Mouse (Mus musculus) frontal cortex, postnatal 10 days (tissue): ENCODE measurements around the gene Slc25a27.

Experiments
- DNase-seq, 2 experiments: peaks; one replicate each; pipeline ENCODE4 v3.0.0; 2022; ENCODE audit warnings: low spot score in 2 of 2, mixed read lengths in 1 of 2

Gene Slc25a27

GRCm38 (mm10) chr17:43666576-43667289, at the start of gene Slc25a27:
Gene Slc25a27 (minus strand): TSS chr17:43667214.
- DNase-seq, result peak; percentile 75 to 81

DNA sequence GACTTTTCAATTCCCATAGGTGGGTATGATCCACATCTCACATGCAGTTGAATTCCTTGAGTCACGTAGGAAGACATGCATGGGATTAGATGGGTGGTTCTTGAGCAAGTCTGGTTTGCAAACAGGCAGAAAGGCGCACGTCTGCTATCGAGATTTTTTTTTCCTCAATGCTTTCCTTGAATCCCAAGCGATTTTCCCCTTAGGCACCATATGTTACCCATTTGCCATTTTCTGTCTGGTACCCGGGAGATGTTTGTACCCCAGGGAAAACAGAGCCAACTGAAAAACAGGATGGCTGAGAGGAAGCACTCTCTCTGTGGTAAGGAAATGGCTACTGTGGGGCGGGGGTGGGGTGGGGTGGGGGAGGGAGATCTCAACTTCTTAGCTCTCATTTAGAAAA, 49.6 kb upstream of the Slc25a27 start:
- DNase-seq, result no peak

DNA sequence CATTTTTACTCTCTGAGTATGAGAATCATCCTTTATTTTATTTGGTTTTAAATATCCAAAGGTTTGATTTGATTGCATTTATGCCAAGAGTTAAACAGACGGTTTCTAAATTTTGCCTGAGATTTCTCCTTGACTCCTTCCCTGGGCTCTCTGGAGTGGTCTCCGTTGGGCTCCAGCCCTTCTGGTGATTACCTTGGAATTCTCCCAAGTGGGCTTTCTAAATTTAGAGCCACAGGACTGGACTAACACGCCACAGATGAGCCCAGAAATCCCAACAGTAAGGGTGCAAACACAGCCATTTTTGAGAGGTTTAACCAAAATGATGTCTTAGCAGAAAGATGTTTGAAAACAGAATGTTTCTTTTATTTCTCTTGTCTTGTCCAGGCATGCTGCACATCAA, 47.2 kb upstream of the Slc25a27 start:
- no peak for DNase-seq

DNA sequence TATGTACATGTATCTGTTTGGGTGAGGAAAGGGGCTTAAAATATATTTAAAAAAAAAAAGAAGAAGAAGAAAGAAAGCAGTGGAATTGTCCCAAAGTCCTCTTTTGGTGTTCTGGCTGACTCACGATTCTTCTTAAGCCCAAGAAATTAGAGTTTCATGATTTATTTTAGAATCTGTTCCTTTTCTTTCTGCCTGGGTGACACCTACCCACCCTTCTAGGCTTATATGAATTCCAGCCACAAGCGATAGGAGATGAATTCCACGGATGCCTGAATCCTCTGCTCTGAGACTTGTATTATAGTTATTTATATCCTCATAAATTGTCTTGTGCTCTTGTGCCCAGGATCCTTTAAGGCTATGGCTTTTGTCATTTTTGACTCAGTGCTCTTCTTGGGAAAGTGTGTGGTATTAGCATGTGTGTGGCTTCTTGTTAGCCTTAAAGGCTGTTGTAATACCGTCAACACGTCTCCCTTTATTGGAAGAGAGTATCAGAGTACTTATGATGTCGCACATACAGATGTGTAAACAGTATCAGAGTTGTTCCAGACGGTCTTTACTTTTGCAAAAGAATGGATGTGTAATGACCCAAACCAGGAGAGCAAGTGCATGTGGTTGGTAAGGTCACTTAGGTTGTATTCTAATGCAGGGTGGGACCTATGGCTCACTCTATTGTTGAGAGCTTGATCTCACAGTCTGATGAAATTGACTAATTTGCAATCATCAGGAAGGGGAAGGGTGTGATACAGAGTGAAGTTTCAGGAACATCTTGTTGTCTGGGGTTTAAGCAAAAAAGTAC, 44.7 kb upstream of the Slc25a27 start:
- DNase-seq, result no peak

GRCm38 (mm10) chr17:43707254-43707653, 40.2 kb upstream of the Slc25a27 start:
- DNase-seq, result no peak

DNA sequence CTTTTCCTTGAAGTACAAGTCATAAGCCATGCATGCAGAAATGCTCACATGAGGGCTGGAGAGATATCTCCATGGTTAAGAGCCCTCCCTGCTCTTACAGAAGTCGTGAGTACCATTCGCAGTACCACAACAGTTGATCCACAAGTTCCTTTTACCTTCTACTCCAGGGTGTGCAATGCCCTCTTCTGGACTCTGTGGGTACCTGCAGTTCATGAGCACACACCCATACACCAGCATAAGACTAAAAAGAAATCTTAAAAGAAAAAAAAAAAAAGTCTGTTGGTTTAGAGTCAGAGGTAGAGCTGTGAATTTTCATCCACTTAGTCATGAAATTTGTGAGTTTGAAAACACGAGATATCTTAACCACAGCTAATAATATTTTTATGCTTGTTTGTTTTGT, 39.7 kb upstream of the Slc25a27 start:
- DNase-seq, result no peak

GRCm38 (mm10) chr17:43704216-43704930, 37.4 kb upstream of the Slc25a27 start:
- no peak for DNase-seq

GRCm38 (mm10) chr17:43701060-43701459, 34.0 kb upstream of the Slc25a27 start:
- peak in 1 of 2 experiments; percentile 41 for DNase-seq

DNA sequence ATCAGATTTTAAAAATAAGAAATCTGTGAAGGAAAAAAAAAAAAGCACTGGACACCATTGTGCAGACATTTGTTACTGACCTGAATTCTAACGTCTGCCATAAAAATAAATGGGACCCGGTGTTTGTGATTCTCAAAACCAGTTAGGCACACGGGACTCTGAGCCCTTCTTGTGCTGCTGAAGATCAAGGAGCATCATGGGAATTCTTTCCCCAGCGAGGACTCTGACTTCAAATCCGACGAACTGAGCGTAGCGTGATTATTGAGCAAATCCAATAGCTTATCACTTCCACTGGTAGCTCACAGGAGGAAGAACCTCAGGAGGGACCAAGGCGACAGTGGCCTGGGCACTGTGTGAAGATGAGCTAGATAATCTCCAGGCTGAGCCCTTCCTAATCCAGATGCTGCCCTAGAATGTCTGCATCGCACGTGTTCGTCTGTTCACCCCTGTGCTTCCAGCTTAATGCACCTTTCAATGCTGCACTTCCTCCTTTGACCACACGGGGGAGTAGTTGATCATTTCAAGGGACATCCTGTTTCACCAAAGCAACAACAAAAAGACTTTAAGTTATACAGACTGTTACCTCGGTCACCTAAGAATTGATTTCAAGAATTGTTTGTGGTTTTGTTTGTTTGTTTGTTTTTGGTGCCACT, 32.1 kb upstream of the Slc25a27 start:
- DNase-seq, result peak; percentile 32 to 72

DNA sequence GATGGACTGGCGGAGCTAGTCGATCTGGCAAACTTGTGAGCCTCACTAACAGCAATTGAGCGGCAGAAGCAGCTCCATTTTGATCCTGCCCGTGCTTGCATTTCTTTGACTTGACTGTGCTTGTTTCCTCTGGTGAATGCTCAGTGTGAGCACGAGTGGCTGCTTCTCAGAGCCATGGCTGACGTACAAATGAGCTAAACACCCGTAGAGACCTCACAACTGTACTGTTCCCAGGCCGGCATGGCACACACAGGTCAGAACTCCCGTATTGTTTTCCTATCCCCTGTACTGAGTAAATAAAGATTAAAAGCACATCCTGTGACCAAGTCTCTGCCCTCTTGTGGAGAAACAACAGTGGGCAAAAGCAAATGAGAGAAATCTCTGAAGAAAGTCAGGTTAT, 22.6 kb upstream of the Slc25a27 start:
- no peak for DNase-seq

- no peak for DNase-seq
Observed at GRCm38 (mm10) chr17:43684638-43685037, 17.6 kb upstream of the Slc25a27 start.

DNA sequence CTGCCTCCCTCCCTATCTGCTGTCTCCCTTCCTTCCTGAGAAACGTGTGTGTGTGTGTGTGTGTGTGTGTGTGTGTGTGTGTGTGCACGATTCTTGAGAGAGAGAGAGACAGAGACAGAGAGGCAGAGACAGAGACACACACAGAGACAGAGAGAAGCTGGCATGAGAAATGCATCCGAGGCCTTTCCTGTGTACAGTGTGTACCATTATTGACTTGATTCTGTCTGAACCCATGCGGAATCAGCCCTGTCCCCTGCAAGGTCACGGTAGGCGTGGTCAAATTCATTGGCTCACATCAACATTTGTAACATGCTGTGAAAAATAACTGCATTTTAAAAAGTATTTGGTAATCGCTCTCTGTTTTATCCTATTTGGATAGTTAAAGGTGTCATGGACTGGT, 17.1 kb upstream of the Slc25a27 start:
- DNase-seq, result no peak

DNA sequence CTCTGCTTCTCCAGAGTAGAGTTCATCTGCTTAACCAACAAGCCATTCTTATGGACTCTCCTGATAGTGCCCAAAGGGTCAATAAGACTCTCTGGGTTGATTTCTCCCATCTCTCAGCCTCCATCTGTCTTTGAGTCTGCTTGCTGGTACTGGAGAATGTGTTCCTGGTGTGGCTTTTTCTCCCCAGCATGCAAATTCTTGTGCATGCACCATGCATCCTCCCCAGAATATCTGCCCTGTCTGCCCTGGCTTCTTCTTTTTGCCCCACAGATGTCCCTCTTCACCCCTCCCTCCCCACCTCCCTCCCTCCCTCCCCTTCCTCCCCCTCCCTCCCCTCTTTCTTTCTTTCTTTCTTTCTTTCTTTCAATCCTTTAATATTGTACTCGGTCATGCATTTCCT, 10.3 kb upstream of the Slc25a27 start:
- DNase-seq, result no peak

GRCm38 (mm10) chr17:43676241-43676640, 9.2 kb upstream of the Slc25a27 start:
- DNase-seq, result no peak

- no peak for DNase-seq
Observed at GRCm38 (mm10) chr17:43675228-43675627, 8.2 kb upstream of the Slc25a27 start.

DNA sequence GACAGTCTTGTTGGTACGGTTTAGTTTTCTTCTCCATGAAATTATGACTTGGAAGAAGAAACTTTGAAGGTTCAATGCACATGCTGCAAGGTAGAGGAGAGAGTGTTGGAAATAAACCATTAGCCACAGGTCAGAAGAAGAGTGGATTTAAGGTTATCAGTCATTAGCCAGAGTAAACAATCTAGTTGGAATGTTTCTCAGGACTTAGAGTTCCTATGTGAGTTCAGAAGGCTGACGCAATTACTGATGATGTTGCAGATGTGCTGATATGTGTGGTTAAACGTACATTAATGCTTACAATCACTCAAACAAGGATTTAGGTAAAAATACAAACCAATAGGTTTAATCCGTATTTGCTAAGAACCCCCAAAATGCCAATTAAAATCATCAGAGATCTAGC, 4.9 kb upstream of the Slc25a27 start:
- DNase-seq, result no peak

DNA sequence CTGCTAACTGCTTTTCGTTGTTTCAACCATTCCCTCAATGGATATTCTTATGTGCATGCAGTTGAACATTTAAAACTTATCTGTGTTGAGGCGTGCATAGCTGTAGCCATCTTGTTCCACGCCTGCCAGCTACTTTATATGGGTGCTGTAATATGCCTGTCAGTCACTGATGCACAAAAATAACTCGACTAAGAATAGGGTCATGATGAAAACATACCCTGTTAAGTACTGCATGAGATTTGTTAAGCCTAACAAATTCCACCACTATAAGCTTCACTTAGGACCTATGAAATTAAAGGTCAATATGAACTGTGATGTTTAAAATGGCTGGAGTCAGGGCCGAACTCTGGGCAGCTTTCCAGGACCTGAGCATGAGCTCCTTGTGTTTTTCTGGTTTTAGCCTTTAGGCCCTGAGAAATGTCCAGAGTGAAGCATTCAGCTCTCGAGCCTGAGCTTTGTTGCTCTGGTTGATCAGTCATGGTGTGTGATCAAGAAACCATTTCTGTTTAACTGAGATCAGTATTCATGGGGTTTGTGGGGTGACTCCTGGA, 2.2 kb upstream of the Slc25a27 start:
- DNase-seq, result no peak

GRCm38 (mm10) chr17:43667290-43667843, 353 bp upstream of the Slc25a27 start, which contains the start of gene Cyp39a1:
Gene Cyp39a1 (plus strand): TSS chr17:43667425.
- no peak for DNase-seq

DNA sequence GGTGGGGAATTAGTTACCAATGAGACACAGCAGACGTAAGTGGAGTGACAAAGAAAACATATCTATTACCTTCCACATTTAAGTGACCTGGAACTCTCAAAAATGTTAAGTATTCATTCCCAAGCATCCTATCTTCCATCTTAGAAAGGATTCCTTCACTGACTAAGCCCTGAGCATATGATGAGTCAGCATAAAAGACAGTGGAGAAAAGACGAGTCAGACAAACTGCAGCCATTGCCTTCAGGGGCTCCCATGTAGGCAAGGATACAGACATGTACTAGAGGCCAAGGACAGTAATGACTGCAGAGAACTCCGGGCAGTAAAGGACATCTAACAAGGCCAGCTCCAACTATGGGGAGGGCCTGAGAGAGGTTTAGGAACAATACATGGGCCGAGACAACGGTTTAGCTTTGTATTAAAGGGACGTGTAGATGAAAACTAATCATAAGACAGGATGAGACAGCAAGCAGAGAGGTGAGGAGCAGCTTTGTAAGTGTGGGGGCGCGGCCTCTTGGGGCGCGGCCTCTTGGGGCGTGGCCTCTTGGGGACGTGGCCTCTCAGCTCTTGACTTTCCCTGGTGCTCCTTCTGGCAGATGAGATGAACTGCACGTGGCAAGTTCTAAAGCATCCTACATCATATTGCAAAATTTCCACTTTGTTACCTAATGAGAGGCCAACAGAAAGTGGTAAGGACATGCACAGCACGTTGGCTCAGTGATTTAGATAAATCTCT, 15.5 kb downstream of the Slc25a27 start:
- no peak for DNase-seq

DNA sequence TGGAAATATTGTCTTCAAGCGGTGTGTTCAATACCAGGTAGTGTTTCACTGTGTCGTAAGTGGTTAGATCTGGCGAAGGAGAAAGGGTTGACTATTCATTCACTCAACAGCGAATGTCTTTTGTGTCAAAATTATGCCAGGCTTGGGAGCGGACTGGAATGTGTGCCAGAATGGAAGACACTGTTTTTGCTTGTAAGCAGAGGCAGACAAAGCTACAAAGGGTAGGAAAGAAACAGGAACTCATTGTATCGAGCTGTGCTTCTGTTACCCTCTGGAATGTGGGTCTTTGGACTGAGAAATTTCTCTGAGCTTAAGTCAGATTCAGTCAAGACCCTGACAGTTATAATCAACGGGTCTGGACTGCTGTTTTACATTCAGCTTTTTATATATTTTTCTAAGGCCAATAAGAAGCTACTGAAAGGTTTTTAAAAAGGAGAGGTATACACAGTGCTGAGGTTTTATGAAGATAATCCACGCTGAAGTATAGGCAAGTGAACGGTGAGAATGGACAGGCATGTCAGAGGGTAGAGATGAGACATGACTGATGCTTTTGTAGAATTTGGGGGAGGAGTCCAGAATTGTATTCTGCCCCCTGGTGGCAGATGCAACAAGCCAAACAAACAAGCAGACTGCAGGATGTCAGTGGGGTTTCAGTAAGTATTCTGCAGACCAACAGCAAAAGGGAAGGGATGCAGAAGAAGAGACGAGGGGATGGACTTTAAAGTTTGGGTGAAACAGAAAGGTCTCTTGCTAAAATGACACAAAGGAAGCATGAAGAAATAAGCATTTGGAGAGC, 17.2 kb downstream of the Slc25a27 start:
- DNase-seq, result no peak
